Mouse (Mus musculus) liver (tissue): ENCODE data around the gene Ppp2r5c.

Source experiments
- DNase-seq: peaks from one replicate; pipeline ENCODE4 v3.0.0-alpha.2; 2020; ENCODE audit warnings: mixed read lengths

The Ppp2r5c gene

GRCm38 (mm10) chr12:110512884-110513283, 66.0 kb downstream of the Ppp2r5c start:
- DNase-seq, result no peak

- no peak for DNase-seq
Observed at GRCm38 (mm10) chr12:110515676-110516075, 68.8 kb downstream of the Ppp2r5c start.

- no peak for DNase-seq
Observed at GRCm38 (mm10) chr12:110520236-110520987, 73.5 kb downstream of the Ppp2r5c start.

GRCm38 (mm10) chr12:110523526-110523925, 76.6 kb downstream of the Ppp2r5c start:
- no peak for DNase-seq

- no peak for DNase-seq
Observed at GRCm38 (mm10) chr12:110532711-110533110, 85.8 kb downstream of the Ppp2r5c start.

- no peak for DNase-seq
Observed at GRCm38 (mm10) chr12:110533151-110533550, 86.2 kb downstream of the Ppp2r5c start.

GRCm38 (mm10) chr12:110533832-110534231, 86.9 kb downstream of the Ppp2r5c start:
- no peak for DNase-seq

GRCm38 (mm10) chr12:110535361-110535760, 88.4 kb downstream of the Ppp2r5c start:
- DNase-seq, result no peak

- no peak for DNase-seq
Observed at GRCm38 (mm10) chr12:110537751-110538150, 90.8 kb downstream of the Ppp2r5c start.

- no peak for DNase-seq
Observed at GRCm38 (mm10) chr12:110539346-110539745, 92.4 kb downstream of the Ppp2r5c start.

- no peak for DNase-seq
Observed at GRCm38 (mm10) chr12:110539798-110540197, 92.9 kb downstream of the Ppp2r5c start.

- no peak for DNase-seq
Observed at GRCm38 (mm10) chr12:110540273-110540672, 93.4 kb downstream of the Ppp2r5c start.

- DNase-seq, result no peak
Observed at GRCm38 (mm10) chr12:110541001-110541400, 94.1 kb downstream of the Ppp2r5c start.

- DNase-seq, result no peak
Observed at GRCm38 (mm10) chr12:110541528-110541927, 94.6 kb downstream of the Ppp2r5c start.

- DNase-seq, result no peak
Observed at GRCm38 (mm10) chr12:110545040-110545701, 98.3 kb downstream of the Ppp2r5c start.

GRCm38 (mm10) chr12:110547573-110547972, 100.7 kb downstream of the Ppp2r5c start:
- no peak for DNase-seq

GRCm38 (mm10) chr12:110549437-110550112, 102.7 kb downstream of the Ppp2r5c start:
- peak; percentile 52 for DNase-seq

GRCm38 (mm10) chr12:110550364-110550763, 103.4 kb downstream of the Ppp2r5c start:
- no peak for DNase-seq

- no peak for DNase-seq
Observed at GRCm38 (mm10) chr12:110552113-110552512, 105.2 kb downstream of the Ppp2r5c start.

GRCm38 (mm10) chr12:110553362-110553761, 106.4 kb downstream of the Ppp2r5c start:
- DNase-seq, result no peak

- no peak for DNase-seq
Observed at GRCm38 (mm10) chr12:110555536-110556240, 108.8 kb downstream of the Ppp2r5c start.

GRCm38 (mm10) chr12:110556861-110557628, 110.1 kb downstream of the Ppp2r5c start:
- DNase-seq, result no peak
